Mouse (Mus musculus): Measurements from ENCODE around the gene Galnt2.

GRCm38 (mm10) chr8:124259925-124260324 is 28.7 kb downstream of the Galnt2 start:
- no peak for TF ChIP-seq CTCF (IDR thresholded peaks at IDR 0.05; ENCODE audit: low read depth, low read length)
- TF ChIP-seq EP300 (IDR thresholded peaks at IDR 0.05; ENCODE audit: insufficient read depth, low read depth, low read length) = no peak

Measured in ES-Bruce4 (cell line).